Mouse (Mus musculus): ENCODE measurements around the gene Tstd1. TPM values are rescaled to one million over a fixed set of nuclear protein-coding genes. Genes with fewer than 3 reads are reported as not detected.

Gene Tstd1
- total RNA-seq, 2 experiments from 2014 or later, result 2.2 to 2.5 TPM

GRCm38 (mm10) chr1:171450062-171450461 lies 31.4 kb downstream of the Tstd1 start:
- no peak for DNase-seq
- intact Hi-C loops (cut with DNase I), result loop anchor here (5.0 kb wide), 1 partner anchor 38 kb away; the partner anchor contains the start of gene Usf1

GRCm38 (mm10) chr1:171451001-171451400 lies 32.3 kb downstream of the Tstd1 start:
- DNase-seq, result no peak
- intact Hi-C loops (cut with DNase I), result loop anchor here (5.0 kb wide), 1 partner anchor 39 kb away; the partner anchor contains the start of gene Usf1

GRCm38 (mm10) chr1:171452522-171452921 lies 33.9 kb downstream of the Tstd1 start:
- intact Hi-C loops (cut with DNase I), result loop anchor here (5.0 kb wide), 1 partner anchor 40 kb away; the partner anchor contains the start of gene Usf1
- DNase-seq, result no peak

- DNase-seq, result peak in 1 of 2 experiments; percentile 32
- intact Hi-C loops (cut with DNase I), result loop anchor here (5.0 kb wide), 1 partner anchor 41 kb away; the partner anchor contains the start of gene Usf1
Observed at GRCm38 (mm10) chr1:171452923-171453322, 34.3 kb downstream of the Tstd1 start.

GRCm38 (mm10) chr1:171454926-171455325 lies 36.3 kb downstream of the Tstd1 start:
- intact Hi-C loops (cut with DNase I), result loop anchor here (2.0 to 5.0 kb wide), 2 partner anchors 18 to 43 kb away; partner anchors contain the start of genes F11r and Usf1
- DNase-seq, result no peak

- intact Hi-C loops (cut with DNase I), result no loop called here
- no peak for DNase-seq
Observed at GRCm38 (mm10) chr1:171457568-171457967, 38.9 kb downstream of the Tstd1 start.

- intact Hi-C loops (cut with DNase I), result no loop called here
- no peak for DNase-seq
Observed at GRCm38 (mm10) chr1:171459791-171460190, 41.1 kb downstream of the Tstd1 start.

GRCm38 (mm10) chr1:171460551-171461503 lies 42.2 kb downstream of the Tstd1 start:
- DNase-seq, result no peak
- intact Hi-C loops (cut with DNase I), result no loop called here

- DNase-seq, result no peak
- intact Hi-C loops (cut with DNase I), result no loop called here
Observed at GRCm38 (mm10) chr1:171463133-171463532, 44.5 kb downstream of the Tstd1 start.

- intact Hi-C loops (cut with DNase I), result no loop called here
- no peak for DNase-seq
Observed at GRCm38 (mm10) chr1:171465749-171466412, 47.2 kb downstream of the Tstd1 start.

- DNase-seq, result no peak
Observed at GRCm38 (mm10) chr1:171466565-171466964, 47.9 kb downstream of the Tstd1 start.

GRCm38 (mm10) chr1:171469678-171470077 lies 51.0 kb downstream of the Tstd1 start:
- intact Hi-C loops (cut with DNase I), result loop anchor here (2.0 kb wide), 1 partner anchor 33 kb away; the partner anchor contains the start of gene F11r
- DNase-seq, result no peak

More at GRCm38 (mm10) chr1:171466565-171466964, 47.9 kb downstream of the Tstd1 start:
- intact Hi-C loops (cut with DNase I), result no loop called here

Other genes starting within 250 kb of the Tstd1 start
- 100 to 1,000 TPM; 180 to 188 TPM for gene Pcp4l1, start 222.6 kb upstream of the Tstd1 start, total RNA-seq (2021)
- under 1 TPM in 1 of 2 experiments, not detected in 1; 0.14 TPM for gene Nr1i3, start 204.9 kb upstream of the Tstd1 start, total RNA-seq (2021)
- 10 to 100 TPM; 86.2 to 92.8 TPM for gene Tomm40l, start 196.4 kb upstream of the Tstd1 start, total RNA-seq (2021)
- gene Apoa2, start 193.8 kb upstream of the Tstd1 start, total RNA-seq (2021), result 1 to 10 TPM; 1.6 to 4.0 TPM
- 10 to 100 TPM; 10.2 to 11.6 TPM for gene Fcer1g, start 184.5 kb upstream of the Tstd1 start, total RNA-seq (2021)
- 1 to 10 TPM; 2.9 to 3.6 TPM for gene Adamts4, start 168.5 kb upstream of the Tstd1 start, total RNA-seq (2021)
- 1,000 to 10,000 TPM; 1,236 to 1,272 TPM for gene Ndufs2, start 167.5 kb upstream of the Tstd1 start, total RNA-seq (2021)
- gene B4galt3, start 148.5 kb upstream of the Tstd1 start, total RNA-seq (2021), result 10 to 100 TPM; 19.5 to 25.7 TPM
- gene Ppox, start 137.7 kb upstream of the Tstd1 start, total RNA-seq (2021), result 10 to 100 TPM; 16.4 to 21.3 TPM
- 10 to 100 TPM; 20.0 to 22.4 TPM for gene Usp21, start 130.9 kb upstream of the Tstd1 start, total RNA-seq (2021)
- 10 to 100 TPM; 82.9 to 88.2 TPM for gene Ufc1, start 123.8 kb upstream of the Tstd1 start, total RNA-seq (2021)
- 10 to 100 TPM; 24.4 to 25.9 TPM for gene Dedd, start 89.7 kb upstream of the Tstd1 start, total RNA-seq (2021)
- 10 to 100 TPM; 20.0 to 24.6 TPM for gene Nit1, start 73.2 kb upstream of the Tstd1 start, total RNA-seq (2021)
- gene Pfdn2, start 73.2 kb upstream of the Tstd1 start, total RNA-seq (2021), result 10 to 100 TPM; 63.7 to 74.3 TPM
- under 1 TPM in 1 of 2 experiments, not detected in 1; 0.17 TPM for gene Klhdc9, start 58.1 kb upstream of the Tstd1 start, total RNA-seq (2021)
- gene Nectin4, start 48.8 kb upstream of the Tstd1 start, total RNA-seq (2021), result under 1 TPM; 0.14 to 0.15 TPM
- gene Arhgap30, start 29.9 kb upstream of the Tstd1 start, total RNA-seq (2021), result 1 to 10 TPM; 2.3 to 4.5 TPM
- 10 to 100 TPM; 42.3 to 46.1 TPM for gene Usf1, start 7.6 kb upstream of the Tstd1 start, total RNA-seq (2021)
- gene F11r, start 18.7 kb downstream of the Tstd1 start, total RNA-seq (2021), result 10 to 100 TPM; 46.3 to 48.9 TPM
- gene Alyref2, start 84.6 kb downstream of the Tstd1 start, total RNA-seq (2021), result 1 to 10 TPM; 2.8 to 3.2 TPM
- not detected for gene Itln1, start 116.4 kb downstream of the Tstd1 start, total RNA-seq (2021)
- under 1 TPM; 0.38 to 0.41 TPM for gene Cd244a, start 140.3 kb downstream of the Tstd1 start, total RNA-seq (2021)
- gene Ly9, start 188.5 kb downstream of the Tstd1 start, total RNA-seq (2021), result under 1 TPM; 0.26 to 0.66 TPM
- gene Slamf7, start 234.2 kb downstream of the Tstd1 start, total RNA-seq (2021), result under 1 TPM in 1 of 2 experiments, not detected in 1; 0.15 TPM

All from heart, postnatal 14 days (tissue).